Mouse (Mus musculus): ENCODE data around the gene Olfr52. TPM values are rescaled to one million over a fixed set of nuclear protein-coding genes. Genes with fewer than 3 reads are reported as not detected.

Olfr52 gene
- not detected for polyA plus RNA-seq (2014; fragmentation: Illumina TruSeq; extraction: RNeasy Lipid Tissue Mini Kit (QIAGEN cat#74804); ENCODE audit: low read depth, low replicate concordance)

GRCm38 (mm10) chr2:86185583-86185982 is at the start of gene Olfr52:
Gene Olfr52, minus strand, starts transcription at chr2:86185683.

GRCm38 (mm10) chr2:86231301-86231700 is 45.8 kb upstream of the Olfr52 start, which contains the start of gene Olfr1047:
Gene Olfr1047, minus strand, starts transcription at chr2:86231401.

GRCm38 (mm10) chr2:86219214-86219613 is 33.7 kb upstream of the Olfr52 start, which contains the start of gene Olfr1046:
Gene Olfr1046, minus strand, starts transcription at chr2:86219314.

GRCm38 (mm10) chr2:86202909-86203308 is 17.4 kb upstream of the Olfr52 start, which contains the start of gene Olfr1045:
Gene Olfr1045, minus strand, starts transcription at chr2:86203009.

GRCm38 (mm10) chr2:86177720-86178119 is 7.8 kb downstream of the Olfr52 start, which contains the start of gene Olfr1044:
Gene Olfr1044, minus strand, starts transcription at chr2:86177820.

GRCm38 (mm10) chr2:86167422-86167821 is 18.1 kb downstream of the Olfr52 start, which contains the start of gene Olfr1043:
Gene Olfr1043, minus strand, starts transcription at chr2:86167522.

GRCm38 (mm10) chr2:86161738-86162137 is 23.7 kb downstream of the Olfr52 start, which contains the start of gene Olfr1042:
Gene Olfr1042, minus strand, starts transcription at chr2:86161838.

GRCm38 (mm10) chr2:86146632-86147031 is 38.9 kb downstream of the Olfr52 start, which contains the start of gene Olfr1040:
Gene Olfr1040, minus strand, starts transcription at chr2:86146732.

GRCm38 (mm10) chr2:86135828-86136227 is 49.7 kb downstream of the Olfr52 start, which contains the start of gene Olfr1039:
Gene Olfr1039, minus strand, starts transcription at chr2:86135928.

Other genes starting within 250 kb of the Olfr52 start
- not detected for gene Olfr1028, start 235.2 kb downstream of the Olfr52 start, polyA plus RNA-seq (2014; fragmentation: Illumina TruSeq; extraction: RNeasy Lipid Tissue Mini Kit (QIAGEN cat#74804); ENCODE audit: low read depth, low replicate concordance)
- not detected for gene Olfr1029, start 211.8 kb downstream of the Olfr52 start, polyA plus RNA-seq (2014; fragmentation: Illumina TruSeq; extraction: RNeasy Lipid Tissue Mini Kit (QIAGEN cat#74804); ENCODE audit: low read depth, low replicate concordance)
- gene Olfr1030, start 206.4 kb downstream of the Olfr52 start, polyA plus RNA-seq (2014; fragmentation: Illumina TruSeq; extraction: RNeasy Lipid Tissue Mini Kit (QIAGEN cat#74804); ENCODE audit: low read depth, low replicate concordance): not detected
- gene Olfr1031, start 195.4 kb downstream of the Olfr52 start, polyA plus RNA-seq (2014; fragmentation: Illumina TruSeq; extraction: RNeasy Lipid Tissue Mini Kit (QIAGEN cat#74804); ENCODE audit: low read depth, low replicate concordance): not detected
- gene Olfr1032, start 180.1 kb downstream of the Olfr52 start, polyA plus RNA-seq (2014; fragmentation: Illumina TruSeq; extraction: RNeasy Lipid Tissue Mini Kit (QIAGEN cat#74804); ENCODE audit: low read depth, low replicate concordance): not detected
- 8.5 TPM for gene Olfr1033, start 165.1 kb downstream of the Olfr52 start, polyA plus RNA-seq (2014; fragmentation: Illumina TruSeq; extraction: RNeasy Lipid Tissue Mini Kit (QIAGEN cat#74804); ENCODE audit: low read depth, low replicate concordance)
- 0.53 TPM for gene Olfr1034, start 139.8 kb downstream of the Olfr52 start, polyA plus RNA-seq (2014; fragmentation: Illumina TruSeq; extraction: RNeasy Lipid Tissue Mini Kit (QIAGEN cat#74804); ENCODE audit: low read depth, low replicate concordance)
- not detected for gene Olfr1036, start 111.7 kb downstream of the Olfr52 start, polyA plus RNA-seq (2014; fragmentation: Illumina TruSeq; extraction: RNeasy Lipid Tissue Mini Kit (QIAGEN cat#74804); ENCODE audit: low read depth, low replicate concordance)
- gene Olfr1037, start 98.3 kb downstream of the Olfr52 start, polyA plus RNA-seq (2014; fragmentation: Illumina TruSeq; extraction: RNeasy Lipid Tissue Mini Kit (QIAGEN cat#74804); ENCODE audit: low read depth, low replicate concordance): not detected
- not detected for gene Olfr1039, start 49.8 kb downstream of the Olfr52 start, polyA plus RNA-seq (2014; fragmentation: Illumina TruSeq; extraction: RNeasy Lipid Tissue Mini Kit (QIAGEN cat#74804); ENCODE audit: low read depth, low replicate concordance)
- gene Olfr1040, start 39.0 kb downstream of the Olfr52 start, polyA plus RNA-seq (2014; fragmentation: Illumina TruSeq; extraction: RNeasy Lipid Tissue Mini Kit (QIAGEN cat#74804); ENCODE audit: low read depth, low replicate concordance): not detected
- not detected for gene Olfr1042, start 23.8 kb downstream of the Olfr52 start, polyA plus RNA-seq (2014; fragmentation: Illumina TruSeq; extraction: RNeasy Lipid Tissue Mini Kit (QIAGEN cat#74804); ENCODE audit: low read depth, low replicate concordance)
- not detected for gene Olfr1043, start 18.2 kb downstream of the Olfr52 start, polyA plus RNA-seq (2014; fragmentation: Illumina TruSeq; extraction: RNeasy Lipid Tissue Mini Kit (QIAGEN cat#74804); ENCODE audit: low read depth, low replicate concordance)
- not detected for gene Olfr1044, start 7.9 kb downstream of the Olfr52 start, polyA plus RNA-seq (2014; fragmentation: Illumina TruSeq; extraction: RNeasy Lipid Tissue Mini Kit (QIAGEN cat#74804); ENCODE audit: low read depth, low replicate concordance)
- not detected for gene Olfr1045, start 17.3 kb upstream of the Olfr52 start, polyA plus RNA-seq (2014; fragmentation: Illumina TruSeq; extraction: RNeasy Lipid Tissue Mini Kit (QIAGEN cat#74804); ENCODE audit: low read depth, low replicate concordance)
- not detected for gene Olfr1046, start 33.6 kb upstream of the Olfr52 start, polyA plus RNA-seq (2014; fragmentation: Illumina TruSeq; extraction: RNeasy Lipid Tissue Mini Kit (QIAGEN cat#74804); ENCODE audit: low read depth, low replicate concordance)
- gene Olfr1047, start 45.7 kb upstream of the Olfr52 start, polyA plus RNA-seq (2014; fragmentation: Illumina TruSeq; extraction: RNeasy Lipid Tissue Mini Kit (QIAGEN cat#74804); ENCODE audit: low read depth, low replicate concordance): not detected
- not detected for gene Olfr1048, start 54.6 kb upstream of the Olfr52 start, polyA plus RNA-seq (2014; fragmentation: Illumina TruSeq; extraction: RNeasy Lipid Tissue Mini Kit (QIAGEN cat#74804); ENCODE audit: low read depth, low replicate concordance)
- not detected for gene Olfr1049, start 72.6 kb upstream of the Olfr52 start, polyA plus RNA-seq (2014; fragmentation: Illumina TruSeq; extraction: RNeasy Lipid Tissue Mini Kit (QIAGEN cat#74804); ENCODE audit: low read depth, low replicate concordance)
- not detected for gene Olfr1051, start 93.4 kb upstream of the Olfr52 start, polyA plus RNA-seq (2014; fragmentation: Illumina TruSeq; extraction: RNeasy Lipid Tissue Mini Kit (QIAGEN cat#74804); ENCODE audit: low read depth, low replicate concordance)
- not detected for gene Olfr1052, start 106.8 kb upstream of the Olfr52 start, polyA plus RNA-seq (2014; fragmentation: Illumina TruSeq; extraction: RNeasy Lipid Tissue Mini Kit (QIAGEN cat#74804); ENCODE audit: low read depth, low replicate concordance)
- not detected for gene Olfr1053, start 129.6 kb upstream of the Olfr52 start, polyA plus RNA-seq (2014; fragmentation: Illumina TruSeq; extraction: RNeasy Lipid Tissue Mini Kit (QIAGEN cat#74804); ENCODE audit: low read depth, low replicate concordance)
- not detected for gene Olfr1054, start 149.8 kb upstream of the Olfr52 start, polyA plus RNA-seq (2014; fragmentation: Illumina TruSeq; extraction: RNeasy Lipid Tissue Mini Kit (QIAGEN cat#74804); ENCODE audit: low read depth, low replicate concordance)
- gene Olfr1055, start 164.6 kb upstream of the Olfr52 start, polyA plus RNA-seq (2014; fragmentation: Illumina TruSeq; extraction: RNeasy Lipid Tissue Mini Kit (QIAGEN cat#74804); ENCODE audit: low read depth, low replicate concordance): not detected
- not detected for gene Olfr1056, start 176.8 kb upstream of the Olfr52 start, polyA plus RNA-seq (2014; fragmentation: Illumina TruSeq; extraction: RNeasy Lipid Tissue Mini Kit (QIAGEN cat#74804); ENCODE audit: low read depth, low replicate concordance)
- not detected for gene Olfr1057, start 192.7 kb upstream of the Olfr52 start, polyA plus RNA-seq (2014; fragmentation: Illumina TruSeq; extraction: RNeasy Lipid Tissue Mini Kit (QIAGEN cat#74804); ENCODE audit: low read depth, low replicate concordance)
- gene Olfr1058, start 202.9 kb upstream of the Olfr52 start, polyA plus RNA-seq (2014; fragmentation: Illumina TruSeq; extraction: RNeasy Lipid Tissue Mini Kit (QIAGEN cat#74804); ENCODE audit: low read depth, low replicate concordance): not detected
- not detected for gene Olfr1061, start 228.4 kb upstream of the Olfr52 start, polyA plus RNA-seq (2014; fragmentation: Illumina TruSeq; extraction: RNeasy Lipid Tissue Mini Kit (QIAGEN cat#74804); ENCODE audit: low read depth, low replicate concordance)
- not detected for gene Olfr1062, start 241.1 kb upstream of the Olfr52 start, polyA plus RNA-seq (2014; fragmentation: Illumina TruSeq; extraction: RNeasy Lipid Tissue Mini Kit (QIAGEN cat#74804); ENCODE audit: low read depth, low replicate concordance)